Mouse (Mus musculus) myocyte (in vitro differentiated cells): ENCODE data around the gene 9930104L06Rik.

Experiments used
- CEBPB ChIP-seq: IDR thresholded peaks from 2 replicates; pipeline ENCODE4 v1.6.1; 2011; ENCODE audit warnings: mild to moderate bottlenecking, moderate library complexity; ENCODE audit not compliant: poor library complexity, insufficient read depth, severe bottlenecking
- MAX ChIP-seq: IDR thresholded peaks from one replicate; pipeline ENCODE4 v1.6.1; 2011; ENCODE audit warnings: low read depth, mild to moderate bottlenecking, control low read depth
- MYOD1 ChIP-seq, 3 experiments: IDR thresholded peaks; one replicate each; pipeline ENCODE4 v1.6.1; 2011; ENCODE audit warnings: control low read depth in 2 of 3, low read depth in 2 of 3, mild to moderate bottlenecking in 2 of 3, moderate library complexity in 1 of 3; ENCODE audit not compliant: insufficient read length in 2 of 3, control insufficient read depth in 1 of 3
- POLR2A ChIP-seq: IDR thresholded peaks from one replicate; pipeline ENCODE4 v1.6.1; 2011; ENCODE audit warnings: low read depth, mild to moderate bottlenecking, control low read depth, moderate library complexity; ENCODE audit not compliant: insufficient read length
- POLR2AphosphoS2 ChIP-seq: IDR thresholded peaks from one replicate; pipeline ENCODE4 v1.6.1; 2011; ENCODE audit warnings: low read depth, control low read depth; ENCODE audit not compliant: insufficient read length
- TCF3 ChIP-seq: IDR thresholded peaks from one replicate; pipeline ENCODE4 v1.6.1; 2011; ENCODE audit warnings: low read depth, control low read depth; ENCODE audit not compliant: insufficient read length
- USF1 ChIP-seq: IDR thresholded peaks from one replicate; pipeline ENCODE4 v1.6.1; 2011; ENCODE audit warnings: low read depth, mild to moderate bottlenecking, control low read depth, moderate library complexity

GRCm38 (mm10) chr4:124989787-124990253 is 53.0 kb downstream of the 9930104L06Rik start:
- TF ChIP-seq POLR2AphosphoS2: no peak
- no peak for TF ChIP-seq MAX
- TF ChIP-seq POLR2A: no peak
- no peak for TF ChIP-seq USF1
- TF ChIP-seq TCF3: no peak
- no peak for TF ChIP-seq CEBPB
- no peak for TF ChIP-seq MYOD1 (IDR thresholded peaks at IDR 0.05; ENCODE audit: control insufficient read depth in 1 of 3, insufficient read length in 2 of 3, low read depth in 2 of 3)
